Mouse (Mus musculus): ENCODE results near the gene Sdk1.

DNA sequence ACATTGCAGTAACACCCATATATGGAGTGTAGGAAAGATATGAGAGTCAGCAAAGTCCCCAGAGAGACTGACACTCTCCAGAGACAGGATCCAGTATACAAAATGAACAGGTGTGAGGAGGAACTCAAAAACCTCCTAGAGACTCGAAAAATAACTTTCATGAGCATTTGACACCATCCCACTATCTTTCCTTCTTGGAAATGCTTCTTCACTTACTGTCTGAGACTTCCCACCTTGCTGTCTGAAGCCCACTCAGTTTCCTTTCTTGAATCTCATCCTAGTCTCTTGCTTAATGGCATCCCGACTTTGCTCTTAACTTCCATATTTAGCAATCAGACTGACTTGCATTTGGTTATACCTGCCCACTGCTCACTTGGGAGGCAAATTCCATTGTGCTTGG, 40.5 kb downstream of the Sdk1 start:
- TF ChIP-seq CTCF (IDR thresholded peaks at IDR 0.05 in 2 of 3, conservative IDR thresholded peaks at IDR 0.05 in 1 of 3; ENCODE audit: control insufficient read depth in 1 of 3, insufficient read depth in 1 of 3, low read depth in 2 of 3, low read length in 3 of 3, poor library complexity in 1 of 3, severe bottlenecking in 1 of 3): no peak
- no peak for TF ChIP-seq POLR2A (IDR thresholded peaks at IDR 0.05; ENCODE audit: control insufficient read depth in 1 of 2, insufficient read depth in 1 of 2, low read depth in 1 of 2, low read length in 2 of 2, poor library complexity in 1 of 2)
- TF ChIP-seq HCFC1 (IDR thresholded peaks at IDR 0.05; ENCODE audit: low read depth, low read length): no peak
- no peak for TF ChIP-seq ZNF384 (IDR thresholded peaks at IDR 0.05; ENCODE audit: low read depth, low read length)

Measured in MEL (cell line).